Mouse (Mus musculus) liver, postnatal 0 days (tissue): Measurements from ENCODE around the gene Cldn12.

Experiments used
- CTCF ChIP-seq: sonication (generic); IDR thresholded peaks from 2 replicates; pipeline ENCODE4 v1.5.1; 2016; ENCODE audit warnings: antibody characterized with exemption, low read depth
- EP300 ChIP-seq: IDR thresholded peaks from 2 replicates; pipeline ENCODE4 v1.6.1; 2016; ENCODE audit warnings: antibody characterized with exemption, low read depth, mild to moderate bottlenecking

- TF ChIP-seq CTCF = no peak
- TF ChIP-seq EP300 = no peak
Measured at GRCm38 (mm10) chr5:5495042-5495441, 19.7 kb downstream of the Cldn12 start.
